Mouse (Mus musculus): ENCODE results near the gene Atxn3. TPM values are rescaled to one million over a fixed set of nuclear protein-coding genes. Genes with fewer than 3 reads are reported as not detected.

The Atxn3 gene
- 4.6 and 4.9 TPM in 2 replicates for polyA plus RNA-seq (2012; rRNA removed)

DNA sequence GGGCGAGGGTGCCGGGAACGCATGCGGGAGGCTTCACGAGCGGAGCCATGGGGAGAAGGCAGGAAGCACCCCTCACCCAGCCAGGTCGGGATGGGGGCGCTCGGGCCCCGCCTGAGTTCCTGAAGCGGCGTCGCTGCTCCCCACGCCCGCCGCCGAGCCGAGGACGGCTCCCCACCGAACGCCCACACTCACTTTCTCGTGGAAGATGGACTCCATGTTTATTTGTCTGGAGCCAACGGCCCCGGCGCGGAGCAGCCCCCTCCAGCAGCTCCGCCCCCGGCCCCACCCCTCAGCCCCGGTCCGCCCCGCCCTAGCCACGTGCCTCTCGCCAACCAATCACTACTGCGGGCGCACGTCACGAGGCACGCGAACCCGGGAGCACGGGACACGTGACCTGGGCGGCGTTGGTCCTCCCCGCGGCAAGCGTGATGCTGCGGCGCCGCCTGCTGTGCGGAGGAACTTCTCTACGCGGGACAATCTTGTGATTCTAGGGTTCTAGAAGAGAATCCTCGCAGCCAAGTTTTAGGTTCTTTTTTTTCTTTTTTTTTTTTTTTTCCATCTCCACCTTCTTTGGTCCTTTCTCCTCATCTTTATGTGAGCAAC is at the start of gene Atxn3:
TSS of gene Atxn3 (minus strand) at position 305 of the 603 bp plus-strand sequence.

DNA sequence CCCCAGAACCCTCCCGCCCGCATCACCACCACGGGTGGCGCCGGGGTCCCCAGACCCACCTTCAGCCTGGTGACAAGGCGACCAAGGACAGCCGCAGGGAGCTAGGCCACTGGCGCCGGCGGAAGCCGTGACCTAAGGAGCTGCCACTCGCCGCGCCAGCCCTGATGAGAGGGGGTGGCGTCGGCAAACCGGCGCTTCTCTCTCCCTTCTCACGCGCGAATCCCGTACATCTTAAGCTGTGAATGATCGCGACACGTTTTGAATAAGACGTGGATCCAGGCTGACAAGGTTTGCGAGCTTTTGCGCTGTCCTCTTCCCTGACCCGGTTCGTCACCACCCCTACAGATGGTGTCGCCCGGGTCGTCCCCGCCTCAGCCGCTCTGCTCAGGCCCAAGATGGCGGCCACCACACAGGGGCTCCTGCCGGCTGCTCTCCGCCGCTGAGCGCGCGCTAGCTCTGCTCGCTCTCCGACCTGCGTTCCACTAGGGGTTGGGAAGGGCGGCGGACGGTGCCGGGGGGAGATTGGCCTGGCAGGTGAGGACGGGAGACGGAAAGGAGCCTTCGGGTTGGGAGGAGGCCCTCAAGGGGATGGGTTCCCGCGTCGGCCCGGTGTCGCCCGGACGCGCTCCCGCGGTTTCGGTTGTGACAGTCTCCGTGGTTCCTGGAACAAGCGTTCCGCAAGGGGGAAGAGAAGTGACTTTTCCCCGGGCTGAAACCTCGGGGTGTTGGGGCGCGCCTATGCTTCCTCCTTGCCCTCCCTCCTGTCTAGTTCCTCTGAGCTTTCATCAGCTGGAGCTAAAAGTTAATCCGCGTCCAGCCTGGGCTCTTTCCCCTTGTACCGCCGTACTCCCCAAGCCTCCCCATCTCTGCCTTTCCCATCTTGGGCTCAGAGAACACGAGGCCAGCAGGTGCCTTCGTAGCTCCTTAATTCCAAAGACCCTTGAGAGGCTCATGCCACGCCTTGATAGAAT is 17.8 kb upstream of the Atxn3 start, which contains the start of gene Cpsf2:
TSS of gene Cpsf2 (plus strand) at position 388 of the 971 bp plus-strand sequence.

GRCm38 (mm10) chr12:101912626-101913490 is 45.2 kb downstream of the Atxn3 start, which contains the start of gene Trip11:
Gene Trip11 (minus strand): TSS chr12:101913267.

Other genes with a start within 250 kb of the Atxn3 start
- 0.12 and 0.19 TPM in 2 replicates for gene Tc2n, start 239.7 kb downstream of the Atxn3 start, polyA plus RNA-seq (2012; rRNA removed)
- gene Fbln5, start 139.2 kb downstream of the Atxn3 start, polyA plus RNA-seq (2012; rRNA removed), result 6.0 and 6.5 TPM in 2 replicates
- 2.6 and 3.0 TPM in 2 replicates for gene Trip11, start 45.0 kb downstream of the Atxn3 start, polyA plus RNA-seq (2012; rRNA removed)
- 6.2 and 6.5 TPM in 2 replicates for gene Cpsf2, start 17.7 kb upstream of the Atxn3 start, polyA plus RNA-seq (2012; rRNA removed)
- gene Slc24a4, start 170.5 kb upstream of the Atxn3 start, polyA plus RNA-seq (2012; rRNA removed), result 0.18 and 0.19 TPM in 2 replicates